Mouse (Mus musculus): Measurements from ENCODE around the gene Fam117a.

Gene Fam117a

DNA sequence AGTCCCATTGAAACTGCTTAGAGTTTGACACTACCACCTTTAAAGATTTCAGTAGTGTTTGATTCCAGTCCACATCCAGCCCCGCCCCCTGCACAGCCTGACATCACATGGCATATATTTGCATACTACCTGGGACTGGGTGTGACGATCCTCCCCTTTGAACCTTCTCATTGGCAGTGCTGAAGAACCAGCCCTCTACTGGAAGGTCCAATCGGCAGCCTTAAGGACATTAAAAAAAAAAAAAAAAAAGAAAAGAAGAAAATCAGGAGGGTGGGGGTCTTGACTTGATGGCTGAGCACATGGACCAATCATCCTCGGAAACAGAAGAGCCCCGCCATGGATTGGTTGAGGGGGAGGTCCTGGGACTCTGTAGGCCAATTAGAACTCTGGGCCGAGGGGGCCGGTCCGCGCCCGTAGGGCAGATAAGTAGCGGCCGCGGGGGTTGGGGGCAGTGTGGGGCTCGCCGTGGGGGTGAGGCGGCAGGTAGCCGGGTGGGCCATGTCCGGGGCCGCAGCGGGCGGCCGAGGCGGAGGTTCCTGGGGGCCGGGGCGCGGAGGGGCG, at the start of gene Fam117a:
Gene Fam117a (plus strand): TSS at position 451 of the 561 bp plus-strand sequence.
- DNase-seq = peak; percentile 95

DNA sequence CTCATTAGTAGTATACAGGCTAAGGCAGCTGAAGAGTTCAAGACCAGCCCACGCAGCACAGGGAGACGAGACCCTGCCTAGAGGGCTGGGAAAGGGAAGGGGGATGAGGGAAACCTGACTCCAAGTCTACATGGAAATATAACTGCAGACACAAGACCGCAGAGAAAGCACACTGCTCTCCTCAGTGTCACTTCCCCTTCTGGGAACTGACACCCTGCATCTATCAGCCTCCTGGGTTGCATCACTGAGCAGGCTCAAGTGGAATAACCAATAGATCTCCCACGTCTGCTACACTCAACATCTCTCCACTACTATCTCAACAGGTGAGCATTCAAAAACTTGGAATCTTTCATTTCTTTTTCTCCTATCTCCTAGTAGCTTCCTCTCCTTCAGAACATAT, 44.8 kb upstream of the Fam117a start:
- peak; percentile 42 for DNase-seq

DNA sequence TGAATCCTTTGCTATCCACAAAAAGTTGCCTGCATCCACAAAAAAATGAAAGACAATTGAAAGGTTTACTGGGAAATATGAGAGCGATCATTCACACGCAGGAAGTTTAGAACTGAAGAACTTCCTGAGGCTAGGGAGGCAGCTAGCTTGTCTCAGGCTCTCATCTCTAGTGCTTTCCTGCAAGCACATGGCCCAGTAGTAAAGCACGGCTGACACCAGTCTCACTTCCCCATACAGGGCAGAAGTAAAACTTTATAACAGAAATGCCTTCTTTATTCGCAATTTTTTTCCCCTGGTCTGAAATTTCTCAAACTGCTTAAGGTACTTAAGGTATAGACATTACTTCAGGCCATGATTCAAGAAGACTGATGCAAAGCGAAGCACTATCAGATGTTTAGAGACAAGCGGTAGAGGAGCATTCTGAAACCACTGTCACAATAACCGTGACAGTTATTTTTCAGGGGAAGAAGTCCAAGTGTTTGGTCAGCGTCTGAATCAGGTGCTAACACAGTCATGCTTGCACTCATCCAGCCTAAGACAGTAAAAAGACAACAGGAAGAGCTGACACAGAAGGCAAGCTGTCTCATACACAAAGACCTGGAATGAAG, 43.7 kb upstream of the Fam117a start:
- DNase-seq = peak; percentile 57

DNA sequence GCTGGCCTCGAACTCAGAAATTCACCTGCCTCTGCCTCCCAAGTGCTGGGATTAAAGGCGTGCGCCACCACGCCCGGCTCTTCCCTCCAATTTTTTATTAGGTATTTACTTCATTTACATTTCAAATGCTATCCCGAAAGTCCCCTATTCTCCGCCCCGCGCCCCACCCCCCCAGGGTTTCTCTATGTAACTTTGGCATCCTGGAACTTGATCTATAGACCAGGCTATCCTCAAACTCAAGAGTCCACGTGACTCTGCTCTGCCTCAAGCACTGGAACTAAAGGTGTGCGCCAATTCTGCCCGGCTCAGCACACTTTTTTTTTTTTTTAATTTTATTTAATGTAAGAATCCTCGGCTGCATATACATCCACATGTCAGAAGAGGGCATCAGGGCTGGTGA, 41.1 kb upstream of the Fam117a start:
- DNase-seq = no peak

DNA sequence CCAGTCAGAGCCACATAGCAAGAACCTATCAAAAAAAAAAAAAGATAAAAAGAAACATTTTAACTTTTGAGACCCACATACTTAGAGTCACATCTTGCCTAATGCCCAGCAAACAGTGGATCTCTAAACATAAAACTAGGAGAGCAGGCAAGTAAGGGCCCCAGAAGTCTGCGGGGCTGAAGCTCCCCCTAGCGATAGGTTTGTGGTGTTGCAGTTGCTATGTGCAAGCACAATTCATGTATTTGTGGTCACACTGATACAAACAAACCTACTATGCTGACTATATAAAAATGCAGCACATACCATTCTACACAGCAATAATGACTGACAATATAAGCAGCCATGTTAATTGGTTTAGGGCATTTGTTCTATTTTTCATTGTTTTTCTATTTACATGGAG, 38.7 kb upstream of the Fam117a start:
- peak; percentile 39 for DNase-seq

DNA sequence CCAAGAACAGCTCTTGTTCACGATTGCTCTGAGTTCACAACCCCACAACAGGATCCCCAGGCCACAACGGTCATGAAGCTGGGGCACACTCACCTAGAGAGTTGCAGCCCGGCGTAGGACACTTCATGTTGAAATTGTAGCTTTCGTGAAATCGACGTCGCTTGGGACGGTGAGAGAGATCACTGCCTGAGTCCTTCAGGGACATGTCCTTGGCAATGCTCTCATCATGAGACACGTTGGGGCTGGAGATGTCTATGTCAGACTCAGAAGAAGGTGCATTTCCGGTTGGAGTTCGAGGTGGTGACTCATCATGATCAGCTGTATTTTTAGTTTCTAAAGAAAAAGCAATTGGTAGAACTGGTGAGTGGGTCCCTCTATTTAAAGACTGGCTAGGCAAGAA, 36.9 kb upstream of the Fam117a start:
- DNase-seq = no peak

DNA sequence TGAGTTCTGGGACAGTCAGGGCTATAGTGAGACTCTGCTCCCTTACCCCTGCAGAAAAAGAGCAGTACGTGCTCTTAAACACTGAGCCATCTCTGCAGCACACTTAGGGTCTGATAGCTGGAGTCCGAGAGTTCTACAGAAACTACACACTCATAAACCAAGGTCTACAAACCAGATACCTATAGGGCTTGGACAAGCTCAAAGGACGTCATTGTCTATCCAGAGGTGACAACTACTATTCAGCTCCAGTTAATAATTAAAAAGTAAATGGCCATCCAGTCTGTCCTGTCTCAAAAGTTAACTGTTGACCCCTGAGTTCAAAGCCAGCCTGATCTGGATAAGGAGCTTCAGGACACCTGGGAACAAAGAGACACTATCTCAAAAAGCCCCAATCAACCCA, 35.0 kb upstream of the Fam117a start:
- no peak for DNase-seq

DNA sequence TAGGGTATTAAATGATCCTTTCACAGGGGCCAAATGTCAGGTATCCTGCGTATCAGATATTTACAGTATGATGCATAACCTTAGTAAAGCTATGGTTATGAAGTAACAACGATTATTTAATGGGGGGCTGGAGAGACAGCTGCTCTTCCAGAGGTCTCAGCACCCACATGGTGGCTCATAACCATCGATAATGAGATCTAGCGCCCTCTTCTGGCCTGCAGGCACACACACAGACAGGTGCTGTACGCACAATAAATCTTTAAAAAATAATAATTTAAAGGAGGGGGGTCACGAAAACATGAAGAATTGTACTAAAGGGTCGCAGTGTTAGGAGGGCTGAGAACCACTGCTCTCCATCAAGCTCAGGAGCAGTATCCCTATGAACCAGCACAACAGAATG, 31.2 kb upstream of the Fam117a start:
- DNase-seq = no peak

DNA sequence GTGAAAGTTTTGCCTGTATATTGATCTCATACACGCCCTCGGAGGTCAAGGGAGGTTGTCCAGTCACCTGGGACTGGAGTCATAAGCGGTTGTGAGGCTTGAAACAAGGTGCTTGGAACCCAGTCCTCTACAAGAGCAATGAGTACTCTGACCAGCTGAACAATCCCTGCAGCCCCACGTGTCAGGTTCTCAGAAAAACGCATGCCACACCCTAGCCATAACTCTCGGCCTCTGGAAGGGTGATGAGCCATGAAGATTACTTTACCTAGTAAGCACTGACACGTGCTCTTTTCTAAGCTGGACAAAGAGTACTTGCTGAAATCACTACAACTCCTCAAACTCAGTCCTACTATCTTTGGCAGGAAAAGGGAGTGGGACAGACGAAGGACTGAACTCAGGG, 29.3 kb upstream of the Fam117a start:
- DNase-seq = no peak

DNA sequence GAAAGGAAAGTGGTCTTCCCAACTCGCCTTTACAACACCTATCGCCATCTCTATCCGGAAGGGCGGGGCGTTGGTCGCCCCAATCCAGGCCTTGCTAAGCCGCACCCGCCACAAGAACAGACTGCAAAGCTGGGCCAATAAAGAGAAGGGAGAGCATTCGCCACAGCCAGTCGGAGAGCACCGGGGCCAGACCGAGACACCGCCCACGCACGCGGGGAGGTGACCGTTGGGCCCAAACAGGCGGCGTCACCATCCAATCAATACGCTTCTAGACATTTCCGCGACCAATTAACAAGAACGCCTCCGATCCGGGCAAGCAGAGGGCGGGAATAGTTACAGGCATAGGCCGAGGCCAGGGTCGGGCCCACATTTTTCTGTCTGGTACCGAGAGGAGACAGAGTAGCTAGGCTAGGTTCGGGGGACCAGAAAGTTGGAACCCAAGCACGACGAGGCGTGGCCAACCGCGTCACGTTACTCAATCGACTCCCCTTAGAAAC, 27.3 kb upstream of the Fam117a start:
- peak; percentile 99 for DNase-seq

DNA sequence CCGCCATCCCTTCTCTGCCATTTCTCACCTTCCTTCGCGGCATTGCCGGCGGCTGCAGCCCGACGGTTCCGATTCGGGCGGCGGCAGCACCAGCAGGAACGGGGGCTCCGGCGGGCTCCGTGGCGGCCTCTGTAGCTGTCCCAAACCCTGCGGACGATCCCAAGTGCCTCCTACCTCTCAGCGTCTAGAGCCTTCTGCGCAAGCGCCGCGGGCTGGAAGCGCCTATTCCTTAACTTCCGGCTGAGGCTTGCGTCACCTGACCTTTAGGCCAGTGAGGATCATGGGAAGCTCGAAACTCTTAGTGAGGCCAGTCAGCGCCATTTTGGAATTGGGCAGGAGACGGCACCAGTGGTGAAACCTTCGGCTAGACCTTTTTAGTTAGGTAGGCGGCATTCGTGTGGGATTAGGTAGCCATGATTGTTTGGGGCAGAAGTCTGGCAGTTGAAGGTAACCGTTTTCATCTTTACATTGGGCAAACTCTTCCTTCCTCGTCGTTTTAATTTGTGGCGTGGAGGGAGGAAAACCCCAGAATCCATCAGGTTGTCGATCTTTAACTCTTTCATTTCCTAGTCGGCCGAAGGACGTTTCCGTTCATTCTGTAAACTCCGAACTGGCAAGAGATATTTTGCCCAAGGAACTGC, 26.7 kb upstream of the Fam117a start, which contains the start of gene Kat7:
Gene Kat7 (minus strand): TSS at position 240 of the 641 bp plus-strand sequence.
- DNase-seq = peak; percentile 99

DNA sequence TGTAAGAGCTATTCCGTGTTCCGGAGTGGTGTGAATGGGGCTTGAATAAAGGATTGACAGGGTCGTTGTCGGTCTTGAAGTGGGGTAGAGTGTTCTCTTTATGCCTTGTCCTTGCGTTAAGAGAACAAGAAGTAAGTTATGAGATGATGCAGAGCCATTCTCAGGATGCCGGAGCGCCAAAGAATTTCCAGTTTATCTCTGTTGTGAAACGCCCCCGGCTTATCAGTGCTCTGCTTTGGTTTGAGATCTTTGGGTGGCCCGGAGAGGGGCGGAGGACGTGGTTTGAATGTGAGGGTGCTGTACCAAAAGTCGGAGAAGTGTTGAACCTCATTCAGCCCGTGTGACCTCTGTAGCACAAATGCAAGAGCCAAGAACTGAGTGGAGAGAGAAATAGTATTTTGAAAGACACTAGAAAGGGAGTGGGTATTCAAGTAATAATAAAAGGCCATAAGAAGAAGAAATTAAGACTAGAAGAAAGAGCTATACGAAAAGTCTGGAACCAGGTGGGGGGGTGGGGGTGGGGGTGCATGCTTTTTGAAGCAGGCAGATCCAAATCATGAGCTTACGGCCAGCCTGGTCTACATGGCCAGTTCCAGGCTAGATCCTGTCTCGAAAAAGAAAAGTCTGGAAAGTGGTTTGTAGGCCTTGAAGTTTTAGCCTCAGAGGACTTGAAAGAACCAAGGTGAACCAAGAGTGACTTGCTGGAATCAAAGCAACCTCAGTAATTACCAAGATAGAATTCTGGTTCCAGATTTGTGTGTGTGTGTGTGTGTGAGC, 26.0 kb upstream of the Fam117a start:
- peak; percentile 45 for DNase-seq

DNA sequence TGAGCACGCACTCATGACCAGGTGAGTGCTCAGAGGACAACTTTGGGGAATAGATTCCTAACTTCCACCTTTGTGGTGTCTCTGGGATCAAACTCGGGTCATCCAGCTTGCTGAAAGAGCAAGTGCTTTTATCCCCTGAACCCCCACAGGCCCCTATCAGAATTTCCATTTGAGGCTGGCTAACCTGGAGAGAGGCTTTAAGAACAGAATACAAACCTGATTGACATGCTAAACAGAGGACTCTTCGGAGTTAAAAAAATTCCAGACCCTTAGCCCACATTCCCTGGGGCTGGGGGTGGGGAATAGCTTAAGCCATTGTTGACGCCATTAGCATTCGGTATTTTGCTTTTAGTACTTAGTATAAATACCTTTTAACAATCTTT, 25.4 kb upstream of the Fam117a start:
- no peak for DNase-seq

DNA sequence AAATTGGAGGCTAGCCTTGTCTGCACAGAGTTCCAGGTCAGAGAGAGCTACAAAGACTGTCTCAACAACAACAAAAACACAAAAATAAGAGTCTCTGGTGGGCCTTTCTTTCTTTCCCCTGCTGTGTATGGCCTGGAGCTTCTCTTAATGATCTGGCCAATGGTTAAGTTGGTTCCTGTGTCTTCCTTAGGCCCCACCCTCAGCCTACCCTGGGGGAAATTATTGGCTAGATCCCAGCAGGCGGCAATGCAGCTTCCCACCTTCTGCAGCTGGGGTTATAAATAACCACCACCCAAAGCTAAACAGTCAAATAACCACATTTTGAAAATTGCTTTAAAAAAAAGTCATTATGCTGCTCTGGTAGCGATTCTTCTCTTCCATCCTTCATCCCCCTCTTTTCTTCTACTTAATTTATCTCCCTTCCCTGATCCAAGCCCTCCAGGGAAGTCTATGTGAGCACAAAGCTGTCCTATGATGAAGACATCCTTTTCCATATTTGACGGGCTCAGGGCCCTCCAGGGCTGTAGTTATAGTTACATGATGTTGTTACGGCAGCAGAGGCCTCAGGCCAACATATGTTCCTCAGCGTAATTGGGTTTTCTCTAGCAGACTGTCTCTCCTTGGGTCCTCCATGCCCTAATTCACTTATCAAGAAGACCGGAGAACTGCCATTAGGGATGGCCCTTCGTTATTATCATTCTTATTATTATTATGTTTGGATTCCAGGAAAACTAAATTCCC, 21.4 kb upstream of the Fam117a start:
- no peak for DNase-seq

DNA sequence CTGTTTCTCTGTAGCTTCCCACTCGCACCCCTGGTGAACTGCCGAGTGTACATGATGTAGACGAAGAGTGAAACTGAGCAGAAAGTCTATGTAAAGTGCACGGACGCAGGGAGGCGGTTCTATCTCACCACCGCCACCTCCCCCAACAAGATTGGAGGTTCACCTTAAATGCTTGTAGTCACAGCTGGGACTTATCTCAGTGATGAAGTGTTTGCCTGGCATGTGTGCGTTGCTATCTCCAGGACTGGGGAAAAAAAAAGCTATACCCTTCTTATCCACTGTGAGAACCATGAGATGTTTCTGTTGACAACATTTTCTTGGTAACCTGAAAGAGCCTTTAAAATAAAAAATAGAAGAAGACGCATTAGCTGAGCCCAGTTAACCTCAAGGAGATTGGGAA, 18.7 kb upstream of the Fam117a start:
- no peak for DNase-seq

DNA sequence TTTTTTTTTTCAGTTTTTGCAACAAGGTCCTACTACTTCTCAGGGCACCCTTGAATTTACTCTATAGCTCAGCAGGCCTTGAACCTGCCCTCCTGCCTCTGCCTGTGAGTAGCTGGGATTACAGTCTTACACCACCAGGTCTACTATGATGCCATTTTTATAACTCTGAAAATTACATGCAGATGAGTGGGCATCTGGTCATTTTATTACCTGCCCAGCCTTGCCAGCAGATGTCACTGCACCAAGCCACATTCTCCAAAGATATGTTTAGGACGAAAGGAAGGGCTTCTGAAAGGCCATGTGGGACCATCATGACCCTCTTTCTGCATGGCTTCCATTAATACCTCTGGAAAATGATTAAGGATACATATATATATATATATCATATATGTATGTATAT, 17.3 kb upstream of the Fam117a start:
- DNase-seq = peak; percentile 46

DNA sequence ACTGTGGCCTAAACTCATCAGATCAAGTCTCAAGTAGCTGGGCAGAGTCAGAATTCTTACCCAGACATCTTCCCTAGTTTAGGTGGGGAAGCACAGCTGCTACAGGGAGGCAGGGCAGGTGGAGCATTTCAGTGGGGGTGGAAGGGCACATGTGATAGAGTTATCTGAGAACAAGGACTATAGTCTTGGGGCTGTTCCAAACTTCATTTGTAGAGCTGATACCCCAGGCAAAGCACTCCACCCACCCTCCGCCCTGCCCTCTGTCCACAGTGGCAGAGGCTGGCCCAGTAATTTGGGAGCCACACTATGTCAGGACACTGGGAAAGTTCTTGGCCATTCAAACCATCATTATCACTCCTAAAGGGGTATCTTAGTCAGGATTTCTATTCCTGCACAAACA, 16.8 kb upstream of the Fam117a start:
- no peak for DNase-seq

DNA sequence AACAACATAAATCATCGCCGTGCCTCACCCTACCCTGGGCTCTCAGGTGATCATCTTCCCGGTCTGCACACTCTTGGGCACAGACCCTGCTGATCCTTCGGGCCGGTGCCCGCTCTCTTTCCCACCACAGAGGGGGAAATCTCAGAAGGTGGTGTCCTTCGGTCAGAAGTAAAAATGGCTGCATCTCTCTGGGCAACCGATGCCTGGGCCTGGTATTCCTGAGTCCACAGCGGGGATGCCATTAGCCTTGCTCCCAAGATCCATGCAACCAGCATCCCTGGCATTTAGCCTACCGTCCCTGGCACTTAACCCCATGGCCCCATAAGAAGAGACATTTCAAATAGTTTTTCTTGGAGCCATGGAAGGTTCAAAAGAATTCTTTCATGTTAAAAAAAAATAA, 12.6 kb upstream of the Fam117a start:
- no peak for DNase-seq

DNA sequence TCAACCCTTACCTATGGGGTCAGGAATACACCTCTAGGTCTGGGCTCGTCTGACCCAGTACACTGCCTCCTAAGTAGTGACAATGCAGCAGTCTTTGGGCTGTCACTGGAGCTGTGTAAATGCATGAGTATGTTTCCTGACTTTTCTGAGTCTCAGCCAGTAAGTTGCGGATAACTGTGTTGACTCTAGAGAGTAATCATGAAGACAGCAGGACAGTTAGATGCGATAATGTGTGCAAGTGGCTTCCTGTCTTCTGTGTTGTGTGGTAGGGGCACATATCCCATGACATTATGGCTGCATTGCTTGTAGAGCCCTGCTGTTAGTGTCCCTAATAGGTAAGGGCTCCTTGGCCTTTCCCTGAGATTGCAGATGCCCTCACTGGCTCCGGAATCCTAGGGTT, 11.0 kb upstream of the Fam117a start:
- DNase-seq = no peak

DNA sequence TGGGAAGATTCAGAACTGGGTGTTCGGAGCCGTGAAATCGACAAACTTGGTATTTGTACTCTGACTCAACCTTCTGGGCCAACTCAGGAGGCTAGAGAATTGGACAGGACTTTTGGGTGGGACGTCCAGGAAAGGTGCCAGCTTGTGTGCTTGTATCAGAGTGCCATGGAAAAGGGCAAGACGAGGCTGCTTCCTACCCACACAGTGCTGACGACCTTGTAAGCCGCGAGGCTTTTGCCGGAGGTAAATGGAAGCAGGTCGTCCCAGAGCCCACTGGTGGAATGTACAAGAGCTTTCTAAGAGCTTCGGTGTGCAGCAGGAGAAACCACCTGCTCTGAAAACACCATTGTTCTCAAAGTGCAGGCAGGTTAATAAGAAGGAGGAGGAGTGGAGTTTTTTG, 10.6 kb upstream of the Fam117a start:
- DNase-seq = peak; percentile 36

DNA sequence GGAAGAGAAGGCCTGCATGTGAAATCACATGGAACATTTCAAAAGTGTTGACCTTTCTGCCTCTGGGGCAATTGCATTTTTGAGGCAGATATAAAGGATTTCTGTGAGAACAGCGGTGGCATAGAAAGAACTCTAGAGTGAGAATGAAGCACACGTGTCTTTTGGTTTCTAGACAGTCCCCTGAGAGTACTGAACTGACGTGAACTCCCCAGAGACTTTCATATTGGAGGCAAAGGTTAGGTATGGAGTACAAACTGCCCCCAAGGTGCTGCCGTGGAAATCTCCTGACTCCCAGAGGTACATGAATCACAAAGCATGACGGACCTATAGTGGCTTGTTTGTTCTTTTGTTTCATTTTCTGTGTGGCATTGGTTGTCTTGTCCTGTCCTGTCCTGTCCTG, 8.2 kb upstream of the Fam117a start:
- DNase-seq = no peak

DNA sequence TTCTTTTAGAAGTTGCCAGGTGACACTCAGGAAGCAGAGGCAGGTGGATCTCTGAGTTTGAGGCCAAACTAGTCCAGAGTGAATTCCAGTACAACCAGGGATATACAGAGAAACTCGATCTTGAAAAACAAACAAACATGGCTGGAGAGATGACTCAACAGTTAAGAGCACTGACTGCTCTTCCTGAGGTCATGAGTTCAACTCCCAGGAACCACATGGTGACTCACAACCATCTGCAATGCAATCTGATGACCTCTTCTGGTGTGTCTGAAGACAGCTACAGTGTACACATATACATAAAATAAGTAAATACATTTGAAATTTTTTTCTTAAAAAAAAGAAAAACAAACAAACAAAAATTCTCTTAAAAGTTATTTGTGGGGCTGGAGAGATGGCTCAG, 6.2 kb upstream of the Fam117a start:
- no peak for DNase-seq

DNA sequence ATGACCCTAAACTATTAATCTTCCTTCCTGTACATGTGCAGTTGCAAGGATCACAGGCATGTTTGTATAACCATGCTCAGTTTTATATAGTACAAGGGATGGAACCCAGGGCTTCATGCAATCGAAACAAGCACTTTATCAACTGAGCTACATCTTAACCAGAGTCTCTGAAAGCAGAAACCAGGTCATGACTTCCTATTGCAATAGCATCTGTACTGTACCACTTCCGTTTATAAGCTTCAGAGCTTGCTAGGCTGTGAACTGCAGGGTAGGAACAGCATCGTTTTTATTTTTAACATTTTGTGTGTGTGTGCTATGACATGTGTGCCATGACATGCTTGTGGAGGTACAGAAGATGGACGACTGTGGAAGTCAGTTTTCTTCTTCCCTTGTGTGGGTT, 3.6 kb upstream of the Fam117a start:
- DNase-seq = no peak

Data from lung, postnatal 36 days (tissue).